Mouse (Mus musculus) erythroid progenitor cell, adult 5-6 weeks (primary cell): ENCODE measurements around the gene Tifab. TPM values are rescaled to one million over a fixed set of nuclear protein-coding genes. Genes with fewer than 3 reads are reported as not detected.

Experiments used
- ATAC-seq: replicated peaks from 2 replicates; pipeline ENCODE4 v1.8.0; 2016; ENCODE audit warnings: moderate number of reproducible peaks, mild to moderate bottlenecking, moderate TSS enrichment, inconsistent platforms; ENCODE audit not compliant: poor library complexity, low FRiP score, severe bottlenecking
- total RNA-seq, 2 experiments: library from RNA; stranded (forward) in 1 of 2; stranded (reverse) in 1 of 2; fragments of 150-400 nt in 1 of 2; fragments of 186-747, 209-891 nt in 1 of 2; gene quantifications; 2 replicates each; pipeline versions ENCODE4 v1.2.3 to v1.2.4; 2015 to 2017; ENCODE audit warnings: low replicate concordance in 2 of 2

Gene Tifab
- total RNA-seq, 2 experiments from 2014 or later, result 9.2 to 10.2 TPM

DNA sequence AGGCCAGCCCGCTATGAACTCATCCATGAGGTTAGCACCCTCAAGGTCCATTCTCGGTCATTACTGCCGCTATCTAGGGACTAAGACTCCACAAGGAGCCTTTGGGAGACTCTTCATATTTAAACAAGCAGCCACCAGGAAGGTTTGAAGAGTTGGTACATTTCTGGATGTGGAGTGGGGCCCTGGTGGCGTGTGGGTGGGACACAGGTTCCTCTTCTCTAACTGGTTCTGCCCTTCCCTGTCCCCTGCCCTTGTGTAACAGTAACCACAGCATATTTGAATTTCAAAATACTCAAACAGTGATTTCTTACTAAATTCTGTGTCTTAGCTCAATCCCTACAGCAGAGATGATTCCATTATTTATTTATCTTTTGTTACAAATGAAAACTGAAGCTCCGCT lies 5.0 kb upstream of the Tifab start:
- ATAC-seq, result no peak

GRCm38 (mm10) chr13:56181424-56181823 lies 2.7 kb upstream of the Tifab start:
- no peak for ATAC-seq

- ATAC-seq, result no peak
These were observed 2.4 kb downstream of the Tifab start for GRCm38 (mm10) chr13:56176310-56176709.

DNA sequence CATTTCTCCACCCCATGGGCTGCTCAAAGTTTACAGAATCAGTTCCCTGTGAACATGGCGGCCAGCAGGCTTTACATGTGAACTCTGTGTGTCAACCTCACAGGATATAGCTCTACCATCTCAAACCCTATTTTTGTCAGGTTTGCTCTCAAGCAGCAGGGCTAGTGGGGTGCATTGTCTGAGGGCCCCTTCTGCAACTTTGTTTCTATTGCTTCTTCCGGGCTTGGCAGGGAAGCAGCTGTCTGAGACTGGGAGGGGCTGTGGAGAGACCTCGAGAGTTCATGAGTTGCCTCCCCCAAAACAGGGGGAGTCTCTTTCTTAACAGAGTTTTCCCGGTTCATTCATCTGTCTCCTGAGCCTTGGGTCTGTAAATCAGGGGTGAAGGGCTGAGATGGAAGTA lies 2.8 kb downstream of the Tifab start:
- no peak for ATAC-seq

DNA sequence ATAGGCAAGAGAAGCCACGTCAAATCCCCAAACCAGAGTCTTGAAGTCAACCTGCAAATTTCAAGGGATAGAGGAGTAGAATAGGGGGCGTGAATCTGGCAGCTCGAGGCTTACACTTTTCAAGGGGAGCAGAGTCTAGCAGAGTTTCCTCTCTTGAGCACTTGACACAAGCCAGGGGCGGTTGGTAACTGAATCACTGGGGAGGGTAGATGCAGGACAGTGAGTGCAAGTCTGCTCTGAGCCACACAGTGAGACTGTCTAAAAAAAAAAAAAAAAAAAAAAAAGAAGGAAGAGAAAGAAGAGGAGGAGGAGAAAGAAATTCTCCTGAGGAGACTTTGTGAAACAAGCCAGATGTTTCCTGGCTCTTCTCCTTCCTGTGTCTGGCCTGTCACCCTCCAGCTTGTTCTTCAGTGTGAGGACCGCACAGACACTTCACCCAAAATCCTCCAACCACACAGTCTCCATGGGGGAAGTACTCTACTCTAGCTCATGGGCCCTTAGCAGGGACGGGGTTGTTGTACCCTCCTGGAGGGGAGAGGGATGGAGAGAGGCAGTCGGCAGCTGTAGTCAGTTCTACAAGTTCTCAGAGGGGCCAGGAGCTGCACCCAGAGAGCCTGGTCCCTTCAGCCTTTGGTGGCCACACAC lies 5.7 kb downstream of the Tifab start:
- no peak for ATAC-seq

- ATAC-seq, result no peak
These were observed 6.6 kb downstream of the Tifab start for GRCm38 (mm10) chr13:56172106-56172505.

DNA sequence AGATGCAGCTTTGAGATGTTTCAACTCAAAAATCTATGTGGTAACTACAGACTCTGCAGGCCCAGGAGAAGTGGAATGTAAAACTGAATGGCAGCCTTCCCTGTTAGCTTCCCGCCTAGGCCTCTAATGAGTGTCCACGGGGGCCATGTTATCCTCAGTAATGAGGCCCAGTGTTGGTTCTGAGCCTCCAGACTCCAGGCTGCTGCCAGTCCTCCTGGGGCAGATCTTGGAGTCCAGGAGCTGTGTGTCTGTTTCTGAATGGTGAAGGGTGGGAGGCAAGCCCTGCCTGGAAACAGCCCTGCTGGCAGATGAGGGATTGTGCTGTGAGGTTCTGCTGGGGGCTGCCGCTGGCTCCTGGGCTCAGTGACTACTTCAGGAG lies 10.3 kb downstream of the Tifab start:
- ATAC-seq, result no peak

DNA sequence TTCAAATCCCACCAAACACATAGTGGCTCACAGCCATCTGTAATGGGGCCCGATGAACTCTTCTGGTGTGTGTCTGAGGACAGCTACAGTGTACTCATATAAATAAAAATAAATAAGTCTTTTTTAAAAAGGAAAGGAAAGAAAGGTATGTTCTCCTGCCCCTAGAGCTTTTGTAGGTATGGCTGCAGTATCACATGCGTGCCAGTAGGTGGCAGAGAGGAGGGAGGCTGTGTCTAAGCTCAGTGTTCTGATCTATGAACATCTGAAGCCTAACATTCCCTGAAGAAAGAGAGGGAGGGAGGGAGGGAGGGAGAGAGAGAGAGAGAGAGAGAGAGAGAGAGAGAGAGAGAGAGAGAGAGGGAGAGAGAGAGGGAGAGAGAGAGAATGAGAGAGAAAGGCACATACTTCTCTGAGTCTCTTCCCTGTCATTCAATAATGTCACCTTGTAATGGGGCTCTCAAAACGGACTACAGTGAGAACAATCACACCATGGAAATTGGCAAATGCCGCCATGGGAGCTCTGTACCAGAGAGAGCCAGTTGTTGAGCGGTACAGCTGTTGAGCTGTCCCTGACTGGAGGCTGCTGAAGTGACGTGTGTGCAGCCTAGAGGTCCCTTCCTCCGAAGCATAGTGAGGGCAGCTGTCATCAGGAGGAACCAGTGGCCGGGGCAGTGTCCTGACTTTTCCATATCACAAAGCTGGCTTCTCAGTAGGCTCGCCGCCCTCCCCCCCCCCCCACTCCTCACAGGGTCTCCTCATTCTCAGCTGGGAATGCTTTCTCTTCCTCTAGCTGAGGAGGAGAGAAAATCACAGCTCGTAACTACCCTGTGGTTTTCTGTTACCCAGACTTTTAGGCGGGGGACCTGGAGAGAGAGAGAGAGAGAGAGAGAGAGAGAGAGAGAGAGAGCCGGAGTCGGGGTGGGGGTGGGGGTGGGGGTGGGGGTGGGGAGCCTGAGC lies 11.0 kb downstream of the Tifab start:
- ATAC-seq, result no peak

GRCm38 (mm10) chr13:56165561-56165960 lies 13.1 kb downstream of the Tifab start:
- no peak for ATAC-seq

- ATAC-seq, result no peak
These were observed 14.3 kb downstream of the Tifab start for GRCm38 (mm10) chr13:56164372-56164771.

- no peak for ATAC-seq
These were observed 14.9 kb downstream of the Tifab start for GRCm38 (mm10) chr13:56163751-56164150.

DNA sequence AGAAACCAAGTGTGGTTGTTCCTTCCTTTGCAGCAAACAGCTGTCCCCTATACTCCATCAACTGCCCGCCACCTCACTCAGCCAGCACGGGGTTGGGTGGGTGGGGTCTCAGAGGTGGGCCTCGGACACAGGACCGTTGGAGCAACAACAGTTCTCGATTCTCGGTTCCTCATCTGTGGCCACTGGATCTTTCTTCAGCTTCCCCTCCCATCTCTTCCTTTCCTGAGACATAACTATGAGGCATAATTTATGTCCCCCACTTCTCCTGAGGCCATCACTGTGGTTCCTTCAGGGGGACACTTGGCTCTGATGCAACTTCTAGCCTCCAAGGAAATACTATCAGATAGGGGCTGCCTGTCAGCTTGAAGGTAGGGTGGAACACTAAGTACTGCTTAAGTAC lies 15.8 kb downstream of the Tifab start:
- no peak for ATAC-seq

GRCm38 (mm10) chr13:56159614-56160363 lies 18.9 kb downstream of the Tifab start:
- ATAC-seq, result no peak

DNA sequence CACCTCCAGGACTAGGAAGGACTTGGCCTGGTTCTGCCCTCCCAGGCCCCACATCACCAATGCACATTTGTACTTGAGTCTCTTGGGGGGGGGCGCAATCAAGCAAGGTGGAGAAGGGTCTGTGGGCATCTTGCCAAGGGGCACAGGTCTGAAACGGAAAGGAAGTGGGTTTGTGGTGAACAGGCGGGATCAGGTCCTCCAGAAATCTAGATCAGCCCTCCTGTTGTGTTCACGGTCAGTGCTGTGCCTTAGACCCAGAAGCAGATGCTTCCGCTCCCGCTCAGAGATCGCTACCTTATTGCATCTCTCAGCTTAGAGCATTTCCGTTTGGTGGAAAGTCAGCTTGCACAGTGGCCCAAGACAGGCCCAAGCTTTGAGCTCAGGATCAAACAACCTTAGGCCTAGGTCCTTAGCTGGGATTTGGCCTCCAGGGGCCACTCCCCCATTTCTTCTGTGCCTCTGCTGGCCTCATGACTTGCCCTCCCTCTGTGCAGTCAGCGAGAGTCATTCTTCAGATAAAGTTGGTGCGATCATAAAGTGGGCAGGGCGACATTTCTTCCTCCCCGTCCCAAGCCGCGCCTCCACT lies 19.6 kb downstream of the Tifab start:
- no peak for ATAC-seq

DNA sequence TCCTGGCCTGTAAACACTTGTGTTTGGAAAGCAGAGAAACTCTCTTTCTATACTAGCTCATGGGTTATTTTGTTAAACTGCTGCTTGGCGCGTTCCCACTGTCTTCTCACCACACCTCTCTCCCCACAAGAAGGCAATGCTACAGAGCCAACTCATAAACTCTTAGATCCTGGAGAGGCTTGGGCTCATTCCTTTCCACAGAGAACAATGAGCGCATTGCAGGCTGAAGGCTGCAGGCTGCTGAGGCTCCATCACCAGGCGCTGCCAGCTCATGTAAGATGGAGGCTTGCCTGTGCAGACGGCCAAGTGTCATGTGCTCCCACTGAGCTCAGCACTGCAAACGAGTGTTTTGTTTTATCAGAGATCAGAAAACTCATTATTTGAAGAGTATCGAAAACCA lies 23.0 kb downstream of the Tifab start:
- ATAC-seq, result no peak

GRCm38 (mm10) chr13:56155048-56155447 lies 23.6 kb downstream of the Tifab start:
- ATAC-seq, result no peak

DNA sequence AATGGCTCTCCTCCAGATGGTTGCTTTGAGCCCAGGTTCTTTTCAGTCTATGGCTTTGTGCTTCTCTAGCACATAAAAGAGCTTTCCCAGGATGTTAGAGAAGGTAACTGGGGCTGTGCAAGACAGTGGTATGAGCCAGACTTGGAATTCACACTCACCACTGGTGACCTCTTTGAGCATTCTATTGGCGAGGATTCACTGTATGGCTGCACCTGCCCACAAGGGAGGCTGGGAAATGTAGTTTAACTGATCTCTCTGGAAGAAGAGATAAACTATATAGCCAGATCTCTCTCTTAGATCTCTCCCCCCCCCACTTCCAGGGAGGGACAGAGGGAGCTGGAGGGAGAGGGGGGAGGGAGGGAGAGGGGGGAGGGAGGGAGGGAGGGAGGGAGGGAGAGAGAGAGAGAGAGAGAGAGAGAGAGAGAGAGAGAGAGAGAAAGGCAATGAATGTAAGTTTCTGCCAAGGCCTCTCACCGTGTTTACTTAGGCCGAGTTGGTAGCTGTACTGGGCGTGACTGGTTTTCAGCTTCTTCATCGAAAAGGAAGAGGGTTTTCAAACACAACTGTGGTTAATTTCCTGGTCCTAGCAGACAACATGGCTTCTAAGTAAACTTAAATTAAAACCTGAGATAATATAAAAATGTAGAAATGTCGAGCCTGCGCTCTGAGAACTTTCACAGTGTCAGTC lies 25.8 kb downstream of the Tifab start:
- no peak for ATAC-seq

- peak; percentile 69; the same call in 1 of the 2 replicates for ATAC-seq
These were observed 27.1 kb downstream of the Tifab start for GRCm38 (mm10) chr13:56151404-56152226.

GRCm38 (mm10) chr13:56145523-56145922 lies 33.2 kb downstream of the Tifab start:
- peak; percentile 49; the same call in 1 of the 2 replicates for ATAC-seq
